Mouse (Mus musculus): ENCODE measurements around the gene Ppm1h.

The Ppm1h gene

DNA sequence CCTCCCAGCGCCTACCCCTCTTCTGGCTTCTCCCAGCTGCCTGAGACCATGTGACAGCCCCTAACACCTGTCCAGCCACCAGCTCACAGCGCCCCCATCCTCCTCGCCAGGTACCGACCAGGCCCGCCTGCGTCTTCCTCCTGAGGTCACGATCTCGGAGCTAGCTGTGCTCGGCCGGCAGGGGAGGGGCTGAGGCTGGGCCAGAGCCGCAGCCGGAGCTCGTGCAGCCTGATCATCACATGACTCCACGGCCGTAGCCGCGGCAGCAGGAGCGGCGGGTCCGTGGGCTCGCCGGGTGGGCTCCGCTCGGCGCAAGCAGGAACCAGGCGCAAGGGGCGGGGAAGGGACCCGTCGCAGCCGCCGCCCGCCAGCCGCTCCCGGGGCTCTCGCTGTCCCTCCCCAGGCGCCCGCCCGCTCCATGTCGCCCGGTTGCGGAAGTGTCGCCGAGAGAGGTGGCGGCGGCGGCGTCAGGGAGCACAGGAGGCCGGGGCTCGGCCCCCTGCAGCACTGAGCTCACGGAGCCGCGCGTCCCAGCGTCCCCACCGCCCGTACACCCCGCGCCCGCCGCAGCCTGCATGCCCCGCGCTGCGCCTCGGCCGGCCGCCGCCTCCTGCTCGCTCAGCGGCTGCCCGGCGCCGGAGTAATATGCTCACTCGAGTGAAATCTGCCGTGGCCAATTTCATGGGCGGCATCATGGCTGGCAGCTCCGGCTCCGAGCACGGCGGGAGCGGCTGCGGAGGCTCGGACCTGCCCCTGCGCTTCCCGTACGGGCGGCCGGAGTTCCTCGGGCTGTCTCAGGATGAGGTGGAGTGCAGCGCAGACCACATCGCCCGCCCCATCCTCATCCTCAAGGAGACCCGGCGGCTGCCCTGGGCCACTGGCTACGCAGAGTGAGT lies at the start of gene Ppm1h:
Gene Ppm1h (plus strand): TSS at position 222 of the 896 bp plus-strand sequence.
- peak; percentile 88 for DNase-seq (ENCODE audit: low spot score)

- DNase-seq (ENCODE audit: low spot score) = no peak
Measured at GRCm38 (mm10) chr10:122629003-122629402, 49.6 kb upstream of the Ppm1h start.

DNA sequence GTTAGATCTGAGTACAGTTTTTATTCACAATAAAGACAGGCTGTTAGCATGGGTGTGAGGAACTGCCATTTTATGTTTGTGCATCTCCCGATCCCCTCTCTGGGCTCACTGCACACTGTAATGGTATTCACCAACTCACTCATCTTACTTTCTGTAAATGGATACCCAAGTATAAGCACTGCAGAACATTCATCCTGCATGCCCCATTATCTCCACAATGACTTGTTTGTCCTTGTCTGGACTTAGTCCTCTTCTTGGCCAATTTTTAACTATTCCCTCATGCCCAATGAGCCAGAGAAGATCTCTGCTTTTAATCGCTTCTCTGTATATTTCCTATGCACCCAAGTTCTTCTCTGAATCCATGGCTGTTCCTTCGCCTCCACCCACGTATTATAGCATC lies 38.7 kb upstream of the Ppm1h start:
- DNase-seq (ENCODE audit: low spot score) = peak; percentile 19

DNA sequence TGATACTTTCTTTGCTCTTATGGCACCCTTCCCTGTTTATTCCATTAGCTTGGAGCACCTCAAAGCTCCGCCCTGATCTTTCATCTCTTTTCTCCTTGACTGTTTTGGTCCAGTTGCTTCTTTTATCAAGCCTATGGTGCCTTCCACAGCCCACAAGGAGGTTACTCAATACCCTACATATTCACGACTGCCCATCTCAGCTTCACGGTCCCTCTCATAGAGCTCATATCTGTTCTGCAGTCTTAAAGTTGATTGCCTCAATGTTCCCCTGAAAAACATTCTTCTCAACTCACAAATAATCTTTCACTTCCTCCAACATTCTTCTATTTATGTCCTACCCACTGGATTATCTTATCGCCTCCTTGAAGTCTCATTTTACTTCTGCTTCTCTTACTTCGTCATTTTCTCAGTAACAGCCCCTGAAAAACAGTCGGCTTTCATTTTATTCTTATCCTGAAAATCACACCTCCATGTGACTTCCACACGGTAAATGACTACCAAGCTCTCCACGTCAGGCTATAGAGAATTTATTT lies 37.2 kb upstream of the Ppm1h start:
- DNase-seq (ENCODE audit: low spot score) = no peak

GRCm38 (mm10) chr10:122642125-122642524 lies 36.4 kb upstream of the Ppm1h start:
- no peak for DNase-seq (ENCODE audit: low spot score)

GRCm38 (mm10) chr10:122651932-122652331 lies 26.6 kb upstream of the Ppm1h start:
- DNase-seq (ENCODE audit: low spot score) = no peak

GRCm38 (mm10) chr10:122652578-122652977 lies 26.0 kb upstream of the Ppm1h start:
- no peak for DNase-seq (ENCODE audit: low spot score)

GRCm38 (mm10) chr10:122665652-122666051 lies 12.9 kb upstream of the Ppm1h start:
- no peak for DNase-seq (ENCODE audit: low spot score)

DNA sequence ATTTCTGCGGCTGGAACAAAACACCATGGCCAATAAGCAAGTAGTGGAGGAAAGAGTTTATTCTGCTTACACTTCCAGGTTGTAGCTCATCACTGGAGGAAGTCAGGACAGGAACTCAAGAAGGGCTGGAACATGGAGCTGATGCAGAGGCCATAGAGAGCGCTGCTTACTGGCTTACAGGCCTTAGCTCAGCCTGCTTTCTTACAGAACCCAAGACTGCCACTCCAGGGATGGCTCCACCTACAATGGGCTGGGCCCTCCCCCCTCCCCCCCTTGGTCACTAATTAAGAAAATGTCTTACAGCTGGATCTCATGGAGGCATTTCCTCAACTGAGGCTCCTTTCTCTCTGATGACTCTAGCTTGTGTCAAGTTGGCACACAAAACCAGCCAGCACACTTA lies 7.3 kb upstream of the Ppm1h start:
- DNase-seq (ENCODE audit: low spot score) = no peak

DNA sequence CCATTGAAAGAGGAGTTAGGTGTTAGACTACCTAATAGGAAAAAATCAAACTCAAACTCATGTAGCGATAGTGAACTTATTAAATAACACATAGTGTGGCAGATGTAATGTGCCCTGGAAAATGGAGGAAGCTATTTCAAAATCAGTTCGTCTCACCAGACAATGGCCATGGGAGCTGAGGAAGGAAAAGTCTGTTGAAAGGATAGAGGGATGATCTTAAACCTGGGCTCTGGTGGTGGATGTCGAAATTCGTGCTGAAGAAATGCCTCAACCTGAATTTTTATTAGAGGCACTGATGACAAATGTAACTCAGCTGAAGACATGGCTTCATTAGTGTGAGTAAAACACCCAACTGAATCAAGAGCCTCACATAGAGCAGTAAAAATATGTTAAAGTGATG lies 6.5 kb upstream of the Ppm1h start:
- no peak for DNase-seq (ENCODE audit: low spot score)

DNA sequence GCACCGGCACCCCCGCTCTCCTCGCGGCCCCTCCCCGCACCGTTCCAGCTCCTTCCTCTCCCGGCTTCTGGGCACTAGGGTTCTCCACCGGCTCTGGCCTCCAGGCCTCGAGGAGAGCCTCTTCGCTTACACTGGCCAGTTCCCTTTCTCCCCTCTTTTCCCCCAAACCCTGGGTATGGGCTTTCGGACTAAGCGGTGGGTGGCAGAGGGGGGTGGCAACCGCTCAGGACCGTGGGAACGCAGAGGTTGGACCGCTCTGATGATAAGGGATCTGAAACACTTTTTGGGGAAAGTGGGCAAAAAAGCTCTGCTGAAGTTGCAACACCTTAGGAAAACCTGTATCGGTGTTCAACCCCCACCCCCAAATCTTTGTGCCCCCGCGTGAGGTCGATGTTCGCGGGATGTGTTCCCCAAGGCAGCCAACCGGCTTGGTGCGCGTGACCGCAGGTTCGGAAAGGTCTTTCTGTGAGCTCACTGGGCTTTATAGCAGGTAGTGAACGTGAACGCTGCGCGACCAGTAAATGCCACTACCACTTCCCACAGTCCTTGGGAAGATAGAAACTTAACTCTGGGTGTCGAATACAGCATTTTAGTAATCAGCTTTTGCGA lies 979 bp downstream of the Ppm1h start:
- DNase-seq (ENCODE audit: low spot score) = no peak

DNA sequence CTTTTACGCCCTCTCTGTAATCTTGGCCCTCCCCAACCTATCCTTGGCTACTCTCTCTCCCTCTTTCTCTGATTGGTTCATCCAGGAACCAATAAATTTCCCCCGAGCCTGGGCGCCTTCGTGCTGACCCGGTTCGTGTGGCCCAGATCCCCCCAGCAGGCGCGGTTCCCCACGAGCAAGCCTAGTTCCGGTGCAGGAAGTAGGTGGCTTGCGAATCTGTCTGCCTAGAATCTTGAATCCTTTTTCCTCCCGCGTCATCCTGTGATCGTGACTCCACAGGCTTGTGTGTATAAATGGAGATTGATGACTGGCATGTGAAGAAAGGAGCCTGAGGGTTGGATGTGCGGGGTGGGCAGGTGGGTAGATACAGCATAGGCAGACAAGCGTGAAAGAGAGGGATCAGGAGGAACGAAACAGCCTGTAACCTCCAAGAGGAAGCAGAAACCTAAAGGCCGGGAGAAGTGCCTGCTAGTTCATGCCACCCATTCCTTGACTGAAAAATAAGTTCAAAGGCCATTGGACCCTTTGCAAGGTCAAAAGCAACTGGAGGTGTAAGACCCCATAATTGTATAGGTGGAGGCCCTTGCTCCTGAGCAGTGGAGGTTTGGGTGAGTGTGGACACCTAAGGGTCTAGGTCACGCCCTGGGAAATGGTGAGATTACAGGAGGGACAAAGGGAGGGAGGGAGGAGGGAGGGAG lies 2.0 kb downstream of the Ppm1h start:
- no peak for DNase-seq (ENCODE audit: low spot score)

- DNase-seq (ENCODE audit: low spot score) = no peak
Measured at GRCm38 (mm10) chr10:122681085-122681408, 2.5 kb downstream of the Ppm1h start.

DNA sequence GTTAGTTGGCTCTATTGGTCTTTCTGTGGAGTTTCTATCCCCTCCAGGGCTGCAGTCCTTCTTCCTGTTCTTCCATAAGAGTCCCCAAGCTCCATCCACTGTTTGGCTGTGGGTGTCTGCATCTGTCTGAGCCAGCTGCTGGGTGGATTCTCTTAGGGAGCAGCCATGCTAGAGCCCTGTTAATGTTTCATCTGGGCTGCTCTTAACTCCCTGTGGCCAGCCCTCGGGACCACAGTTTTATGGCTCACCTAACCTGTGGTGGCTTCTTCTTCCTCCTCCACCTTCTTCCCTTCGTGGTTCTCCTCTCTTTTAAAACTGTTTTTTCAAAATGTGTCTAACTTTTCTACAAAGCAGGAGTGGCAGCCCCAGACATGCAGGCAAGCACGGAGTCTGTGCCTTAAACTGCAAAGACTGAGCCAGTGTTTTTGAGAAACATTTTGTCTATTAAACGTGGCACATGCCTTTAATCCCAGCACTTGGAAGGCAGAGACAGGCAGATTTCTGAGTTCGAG lies 5.3 kb downstream of the Ppm1h start:
- DNase-seq (ENCODE audit: low spot score) = peak; percentile 54

DNA sequence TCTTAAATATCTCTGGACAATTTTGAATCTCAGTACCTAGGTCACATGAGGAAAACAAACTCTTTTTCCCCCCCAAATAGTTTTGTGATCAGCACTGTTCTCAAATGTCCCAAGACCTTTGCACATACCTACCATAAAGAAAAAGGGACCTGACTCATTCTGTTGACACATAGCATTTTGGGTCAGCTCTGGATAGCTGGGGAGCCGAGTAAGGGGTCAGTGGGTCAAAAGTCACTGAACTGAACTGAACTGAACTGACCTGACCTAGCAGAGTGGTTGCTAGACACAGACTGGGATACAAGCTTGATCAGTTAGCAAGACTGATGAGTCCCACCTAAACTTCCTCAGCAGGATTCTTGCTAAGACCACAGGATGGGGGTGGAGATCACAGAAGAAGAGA lies 6.7 kb downstream of the Ppm1h start:
- DNase-seq (ENCODE audit: low spot score) = peak; percentile 70

DNA sequence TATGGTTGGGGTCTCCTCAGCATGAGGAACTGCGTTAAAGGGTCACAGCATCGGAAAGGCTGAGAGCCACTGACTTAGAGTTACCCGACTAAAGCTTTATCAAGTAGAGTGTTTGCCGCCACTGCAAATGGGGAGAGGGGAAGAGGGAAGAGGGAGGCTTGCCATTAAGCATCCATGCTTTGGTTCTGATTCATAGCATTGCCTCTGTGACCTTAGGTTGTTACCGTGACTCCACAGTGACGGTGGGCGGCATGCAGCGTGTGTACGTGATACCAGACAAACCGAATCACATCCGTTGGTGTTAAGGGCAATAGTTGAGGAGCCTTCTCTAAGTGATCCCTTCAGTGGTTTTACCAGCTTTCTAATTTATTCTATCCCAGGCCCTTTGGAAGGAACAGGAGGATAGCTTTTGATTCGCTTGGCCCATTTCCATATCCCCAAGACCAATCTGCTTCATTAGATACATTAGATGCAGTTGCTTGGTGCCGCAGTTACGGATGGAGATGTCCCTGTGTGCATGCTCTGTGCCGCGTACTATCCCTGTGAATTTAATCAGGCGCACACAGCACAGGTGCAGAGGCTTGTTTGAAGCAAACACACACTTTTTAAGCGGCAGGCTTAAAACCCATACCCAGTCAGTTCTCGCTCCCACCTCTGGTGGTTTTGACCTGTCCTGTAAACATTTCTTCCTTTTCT lies 7.4 kb downstream of the Ppm1h start:
- no peak for DNase-seq (ENCODE audit: low spot score)

GRCm38 (mm10) chr10:122690698-122691097 lies 12.1 kb downstream of the Ppm1h start:
- DNase-seq (ENCODE audit: low spot score) = no peak

DNA sequence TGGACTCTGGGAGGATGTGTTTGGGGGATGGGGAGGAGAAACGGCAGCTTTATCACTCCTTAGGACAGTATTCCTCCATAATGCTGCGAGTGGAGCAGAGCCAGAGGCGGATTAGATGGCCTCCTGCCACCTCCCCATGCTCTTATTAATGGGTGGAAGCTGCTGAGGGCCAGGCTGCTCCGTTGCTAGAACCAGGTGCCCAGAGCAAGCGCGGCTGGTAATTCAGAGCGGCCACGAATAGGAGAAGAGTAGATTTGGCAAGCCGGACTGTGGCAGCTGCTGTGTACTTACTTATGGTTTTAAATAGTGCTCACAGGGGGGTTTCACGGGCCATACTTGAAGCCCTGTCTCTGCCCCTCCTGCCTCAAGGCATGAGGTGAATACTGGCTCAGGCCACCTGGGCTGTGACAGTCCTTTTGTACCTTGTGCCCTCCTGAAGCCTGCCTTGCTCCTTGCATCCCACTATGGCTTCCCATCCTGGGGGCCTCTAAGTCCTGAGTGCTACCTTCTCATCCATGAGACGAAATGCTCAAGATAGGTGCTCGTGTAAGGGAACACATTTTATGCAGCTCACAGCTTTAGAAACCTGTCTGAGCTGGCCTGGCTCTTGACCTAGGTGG lies 14.7 kb downstream of the Ppm1h start:
- DNase-seq (ENCODE audit: low spot score) = no peak

DNA sequence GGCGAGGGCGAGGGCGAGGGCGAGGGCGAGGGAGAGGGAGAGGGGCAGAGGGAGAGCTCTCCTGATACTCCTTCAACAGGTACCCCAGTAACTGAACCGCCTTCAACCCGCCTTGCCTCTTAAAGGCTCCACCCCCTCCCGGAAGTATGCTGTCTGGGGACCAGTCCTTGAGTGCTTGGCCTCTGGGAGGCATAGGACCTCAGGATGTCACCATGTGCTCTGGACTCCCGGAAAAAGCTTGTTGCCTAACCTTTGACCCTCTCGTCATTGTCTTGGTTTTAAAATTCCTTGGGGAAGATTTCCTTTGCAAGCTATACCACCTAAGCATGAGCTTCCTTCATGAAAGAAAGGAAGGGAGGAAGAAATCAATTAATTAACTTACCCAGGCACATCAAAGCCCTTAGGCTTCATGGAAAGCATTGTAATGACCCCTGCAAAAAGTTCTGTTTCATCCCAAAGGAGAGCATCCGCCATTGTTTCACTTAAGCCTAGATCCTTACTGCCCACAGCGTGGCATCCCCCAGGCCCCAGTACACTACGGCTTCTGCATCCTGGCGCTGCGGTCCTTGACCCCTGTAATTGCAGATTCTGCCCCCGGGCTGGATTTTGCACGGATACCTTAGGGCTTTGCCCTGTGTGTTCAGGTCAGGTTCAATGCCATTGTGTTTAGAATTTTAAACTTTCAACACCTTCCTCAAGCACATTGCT lies 15.5 kb downstream of the Ppm1h start:
- DNase-seq (ENCODE audit: low spot score) = no peak

- no peak for DNase-seq (ENCODE audit: low spot score)
Measured at GRCm38 (mm10) chr10:122696335-122696734, 17.8 kb downstream of the Ppm1h start.

DNA sequence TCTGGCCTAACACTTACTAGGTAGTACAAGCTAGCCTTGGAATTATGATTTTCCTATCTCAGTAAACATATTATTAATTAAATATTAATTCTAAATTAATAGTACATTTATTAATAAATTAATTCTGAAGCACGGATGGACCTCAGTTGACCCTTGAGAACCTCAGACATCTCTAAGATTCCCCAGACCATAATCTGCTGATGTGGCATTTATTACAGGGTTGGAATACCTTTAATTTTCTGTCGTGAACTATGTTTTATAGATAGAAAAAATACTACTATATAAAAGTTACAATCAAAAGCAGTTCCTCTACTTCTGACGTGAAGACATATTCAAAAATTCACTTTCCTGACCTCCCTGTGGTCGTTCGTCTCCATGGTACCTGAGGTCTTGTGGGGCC lies 19.8 kb downstream of the Ppm1h start:
- no peak for DNase-seq (ENCODE audit: low spot score)
